Mouse (Mus musculus) small intestine, adult 2 months (tissue): ENCODE data around the gene Dbndd2. TPM values are rescaled to one million over a fixed set of nuclear protein-coding genes. Genes with fewer than 3 reads are reported as not detected.

Source experiments
- H3K27ac ChIP-seq: fragments of 200-500 bp; 2 replicates; pipeline ENCODE4 v1.5.1; 2012; ENCODE audit warnings: low read depth, low read length, control low read depth, inconsistent platforms; ENCODE audit not compliant: insufficient read depth
- H3K27me3 ChIP-seq: fragments of 200-500 bp; 2 replicates; pipeline ENCODE4 v1.6.1; 2012; ENCODE audit warnings: mild to moderate bottlenecking, moderate library complexity, low read length, inconsistent platforms; ENCODE audit not compliant: control insufficient read depth, insufficient read depth
- H3K36me3 ChIP-seq: fragments of 200-500 bp; 2 replicates; pipeline ENCODE4 v1.6.1; 2012; ENCODE audit warnings: mild to moderate bottlenecking, low read length, control low read depth, inconsistent platforms; ENCODE audit not compliant: control insufficient read depth, insufficient read depth
- H3K4me1 ChIP-seq: fragments of 200-500 bp; 2 replicates; pipeline ENCODE4 v1.6.1; 2012; ENCODE audit warnings: low read length, inconsistent platforms, mixed read lengths; ENCODE audit not compliant: control insufficient read depth, insufficient read depth, insufficient read length
- H3K4me3 ChIP-seq: fragments of 200-500 bp; 2 replicates; pipeline ENCODE4 v1.5.1; 2012; ENCODE audit warnings: low read depth, mild to moderate bottlenecking, control low read depth, inconsistent platforms, low read length, moderate library complexity
- CTCF ChIP-seq: fragments of 200-500 bp; IDR thresholded peaks from 2 replicates; pipeline ENCODE4 v1.5.1; 2012; ENCODE audit warnings: low read depth, mild to moderate bottlenecking, control low read depth, inconsistent platforms, low read length, moderate library complexity, mixed read lengths; ENCODE audit not compliant: insufficient replicate concordance, insufficient read length; ENCODE audit errors: extremely low read depth
- POLR2A ChIP-seq: fragments of 200-500 bp; IDR thresholded peaks from 2 replicates; pipeline ENCODE4 v1.6.1; 2012; ENCODE audit warnings: low read depth, mild to moderate bottlenecking, control low read depth, inconsistent platforms, low read length, moderate library complexity
- WGBS: fragments of 180-500 bp; shearing (Covaris S2); methylation state at CpG from one replicate; pipeline ENCODE4 v1.1.7; 2018; 5-methylcytosine and 5-hydroxymethylcytosine counted together
- polyA plus RNA-seq: library from polyadenylated mRNA; depleted of rRNA; stranded (reverse); fragments of >200 nt; gene quantifications from 2 replicates; pipeline ENCODE4 v1.2.3, GENCODE M21; 2012

Dbndd2 gene
- polyA plus RNA-seq, 1 experiment = 61.6 TPM

- no peak for TF ChIP-seq CTCF
- TF ChIP-seq POLR2A = no peak
- peak overlapping the region; percentile 76 for H3K27ac ChIP-seq
- H3K4me1 ChIP-seq = peaks cover 30% of the 10 kb centered on the region; the same call in 1 of the 2 replicates
- 0 out of 2 replicates have a peak overlapping the region, but pooled peaks have one; percentile 0 for H3K4me3 ChIP-seq
- H3K27me3 ChIP-seq = no peaks in the 10 kb centered on the region
- 16% methylated on average over 7 of the region's 7 CpGs for WGBS
- H3K36me3 ChIP-seq = no peaks in the 10 kb centered on the region
Measured at GRCm38 (mm10) chr2:164457942-164458341, 28.0 kb upstream of the Dbndd2 start.

- Histone ChIP-seq H3K27me3 (no peaks in the 10 kb centered on the region), H3K36me3 (peaks cover 5% of the 10 kb centered on the region), H3K4me3 (peak overlapping the region; percentile 20; the same call in 1 of the 2 replicates), H3K27ac (peak overlapping the region; percentile 92), H3K4me1 (peaks cover 30% of the 10 kb centered on the region; the same call in 1 of the 2 replicates)
- TF ChIP-seq POLR2A (no peak), CTCF (no peak)
- WGBS = 16% methylated on average over 8 of the region's 8 CpGs
Measured at GRCm38 (mm10) chr2:164458535-164458934, 27.4 kb upstream of the Dbndd2 start.

DNA sequence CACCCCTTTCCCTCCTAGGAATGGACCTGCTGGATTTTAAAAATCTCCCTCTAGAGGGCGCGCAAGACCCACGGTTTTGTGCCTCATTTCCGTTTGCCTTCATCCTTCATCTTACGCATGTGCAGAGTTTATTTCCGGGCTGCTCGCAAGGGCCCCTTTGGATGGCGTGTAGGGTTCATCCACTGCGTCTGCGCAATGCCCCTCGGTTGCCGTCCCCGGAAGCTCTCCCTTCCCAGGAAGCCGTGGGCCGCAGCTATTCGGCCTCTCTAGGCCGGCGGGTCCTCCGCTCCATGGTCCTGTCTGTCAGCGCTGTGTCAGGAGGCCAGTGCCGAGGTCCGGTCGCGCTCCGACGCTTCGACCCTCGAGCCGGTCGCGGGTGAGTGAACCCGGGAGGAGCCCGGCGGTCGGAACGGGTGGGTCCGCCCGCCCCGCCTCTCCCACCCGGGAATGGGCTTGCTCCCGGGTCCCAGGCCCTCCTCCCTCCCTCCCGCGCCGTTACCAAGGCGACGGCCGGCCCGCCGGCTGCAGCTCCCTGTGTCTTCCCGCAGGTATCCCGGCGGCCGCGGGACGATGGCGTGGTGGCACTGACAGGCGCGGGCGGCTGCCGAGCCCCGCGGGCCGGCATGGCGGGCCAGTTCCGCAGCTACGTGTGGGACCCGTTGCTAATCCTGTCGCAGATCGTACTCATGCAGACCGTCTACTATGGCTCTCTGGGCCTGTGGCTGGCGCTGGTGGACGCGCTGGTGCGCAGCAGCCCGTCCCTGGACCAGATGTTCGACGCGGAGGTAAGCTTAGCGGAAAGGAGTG lies 25.0 kb upstream of the Dbndd2 start, which contains the start of gene Gm20458:
TSS of gene Gm20458 (plus strand) at position 223 of the 807 bp plus-strand sequence.
- H3K4me1 ChIP-seq = peaks cover 18% of the 10 kb centered on the region; the same call in 1 of the 2 replicates
- H3K27ac ChIP-seq = peak within 1 kb of the TSS; percentile 61
- peak within 1 kb of the TSS; percentile 70 for H3K4me3 ChIP-seq
- WGBS = under 1% methylated on average over 78 of the region's 79 CpGs
- TF ChIP-seq CTCF (peak; percentile 63; the same call in 1 of the 2 replicates), POLR2A (peak; percentile 46; the same call in 1 of the 2 replicates)
- H3K27me3 ChIP-seq = no peaks in the 10 kb centered on the region
- peaks cover 21% of the 10 kb centered on the region for H3K36me3 ChIP-seq

GRCm38 (mm10) chr2:164465161-164465560 lies 20.7 kb upstream of the Dbndd2 start:
- H3K4me3 ChIP-seq = no peak overlapping the region
- no peak for TF ChIP-seq CTCF
- TF ChIP-seq POLR2A = no peak
- H3K36me3 ChIP-seq = peaks cover 23% of the 10 kb centered on the region
- no peak overlapping the region for H3K27ac ChIP-seq
- no peaks in the 10 kb centered on the region for H3K27me3 ChIP-seq
- peaks cover 6% of the 10 kb centered on the region; the same call in 1 of the 2 replicates for H3K4me1 ChIP-seq

DNA sequence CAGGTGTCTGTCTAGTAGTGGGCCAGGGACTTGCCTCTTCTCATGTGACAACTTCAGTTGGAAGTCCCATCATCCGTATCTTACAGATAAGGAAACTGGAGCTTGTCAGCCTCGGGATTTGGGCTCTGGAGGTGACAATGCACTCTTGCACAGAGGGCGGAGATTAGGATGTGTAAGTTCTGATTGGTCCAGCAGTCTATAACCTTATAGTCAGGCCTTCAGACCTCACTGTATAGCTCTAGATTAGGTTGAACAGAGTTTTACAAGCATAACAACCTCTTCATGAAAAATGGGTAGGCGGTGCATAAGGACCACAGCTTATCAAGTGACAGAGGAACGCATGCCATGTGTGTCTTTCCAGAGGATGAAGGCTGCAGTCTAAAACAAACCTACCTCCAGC lies 19.1 kb upstream of the Dbndd2 start:
- no peaks in the 10 kb centered on the region for H3K27me3 ChIP-seq
- peaks cover 9% of the 10 kb centered on the region; the same call in 1 of the 2 replicates for H3K4me1 ChIP-seq
- 73% methylated on average over 5 of the region's 5 CpGs for WGBS
- TF ChIP-seq CTCF (no peak), POLR2A (no peak)
- H3K27ac ChIP-seq = no peak overlapping the region
- no peak overlapping the region for H3K4me3 ChIP-seq
- H3K36me3 ChIP-seq = peaks cover 23% of the 10 kb centered on the region

DNA sequence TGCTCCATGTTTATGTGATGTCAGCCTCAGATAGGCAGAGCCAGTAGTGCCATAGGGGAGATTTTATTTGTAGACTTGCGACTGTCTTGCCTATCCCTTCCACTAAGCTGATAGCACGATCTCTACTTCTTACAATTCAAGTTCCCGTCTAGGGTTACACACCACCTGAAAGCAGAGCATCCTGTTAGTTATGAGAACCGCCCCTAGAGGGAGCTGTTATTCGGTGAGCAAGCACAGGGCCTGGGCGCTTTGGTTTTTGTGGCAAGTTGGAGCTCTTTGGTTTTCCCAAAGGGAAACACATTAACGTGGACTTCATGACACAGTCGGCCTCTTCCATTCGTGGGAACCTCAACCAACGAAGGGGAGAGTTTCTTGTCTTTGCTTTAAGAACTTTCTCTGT lies 15.7 kb upstream of the Dbndd2 start:
- peaks cover 11% of the 10 kb centered on the region for H3K4me1 ChIP-seq
- H3K27ac ChIP-seq = no peak overlapping the region
- H3K36me3 ChIP-seq = peaks cover 8% of the 10 kb centered on the region
- H3K4me3 ChIP-seq = no peak overlapping the region
- TF ChIP-seq POLR2A (no peak), CTCF (peak; percentile 77; the same call in 1 of the 2 replicates)
- 25% methylated on average over 10 of the region's 10 CpGs for WGBS
- no peaks in the 10 kb centered on the region for H3K27me3 ChIP-seq

GRCm38 (mm10) chr2:164473624-164474023 lies 12.3 kb upstream of the Dbndd2 start, which contains the start of gene Trp53tg5:
Gene Trp53tg5, minus strand, starts transcription at chr2:164473724.
- no peak for TF ChIP-seq CTCF
- TF ChIP-seq POLR2A = no peak
- H3K4me3 ChIP-seq = no peak within 1 kb of the TSS
- H3K27ac ChIP-seq = no peak within 1 kb of the TSS
- H3K4me1 ChIP-seq = peaks cover 11% of the 10 kb centered on the region
- peaks cover 4% of the 10 kb centered on the region; the same call in 1 of the 2 replicates for H3K36me3 ChIP-seq
- no peaks in the 10 kb centered on the region for H3K27me3 ChIP-seq
- WGBS = 90% methylated on average over 6 of the region's 6 CpGs
